Mouse (Mus musculus) limb, embryonic 13.5 days (tissue): ENCODE data around the gene Sec16a. TPM values are rescaled to one million over a fixed set of nuclear protein-coding genes. Genes with fewer than 3 reads are reported as not detected.
A peak's percentile ranks its signal among the peaks of the same experiment; 100 is the strongest.

ENCODE experiments used
- ATAC-seq: fragments of 200-750 bp; cut with Nextera tagmentation; 2 replicates; pipeline ENCODE4 v1.8.0; 2017; ENCODE audit warnings: low read depth, moderate number of reproducible peaks, moderate TSS enrichment; ENCODE audit not compliant: low FRiP score
- H3K27ac ChIP-seq: fragments of 300-500 bp; sonication (generic); 2 replicates; pipeline ENCODE4 v1.5.1; 2015; ENCODE audit warnings: inconsistent platforms, mild to moderate bottlenecking, moderate library complexity
- H3K27me3 ChIP-seq: fragments of 300-500 bp; sonication (generic); 2 replicates; pipeline ENCODE4 v1.6.1; 2015; ENCODE audit warnings: mild to moderate bottlenecking, inconsistent platforms
- H3K36me3 ChIP-seq: fragments of 300-500 bp; sonication (generic); 2 replicates; pipeline ENCODE4 v1.6.1; 2015; ENCODE audit warnings: inconsistent platforms, mild to moderate bottlenecking, moderate library complexity
- H3K4me1 ChIP-seq: fragments of 300-500 bp; sonication (generic); 2 replicates; pipeline ENCODE4 v1.6.1; 2015; ENCODE audit warnings: inconsistent platforms
- H3K4me2 ChIP-seq: fragments of 300-500 bp; sonication (generic); replicated peaks from 2 replicates; pipeline ENCODE4 v1.6.1; 2015; ENCODE audit warnings: inconsistent platforms, mild to moderate bottlenecking, moderate library complexity
- H3K4me3 ChIP-seq: fragments of 300-500 bp; sonication (generic); 2 replicates; pipeline ENCODE4 v1.5.1; 2015; ENCODE audit warnings: moderate library complexity, mild to moderate bottlenecking, inconsistent platforms
- H3K9ac ChIP-seq: fragments of 300-500 bp; sonication (generic); 2 replicates; pipeline ENCODE4 v1.6.1; 2015; ENCODE audit warnings: mild to moderate bottlenecking, inconsistent platforms
- H3K9me3 ChIP-seq: fragments of 300-500 bp; sonication (generic); 2 replicates; pipeline ENCODE4 v1.6.1; 2016; ENCODE audit warnings: inconsistent platforms
- WGBS: fragments of 180-500 bp; shearing (Covaris S2); methylation state at CpG from one replicate; pipeline ENCODE4 v1.1.7; 2015; 5-methylcytosine and 5-hydroxymethylcytosine counted together
- polyA plus RNA-seq: library from polyadenylated mRNA; unstranded; fragments of >200 nt; fragmentation: Nextera tagmentation; extraction: Ambion mirVana; gene quantifications from 2 replicates; pipeline ENCODE4 v1.2.1, GENCODE M21; 2015

Sec16a gene
- polyA plus RNA-seq, 1 experiment from 2014 or later: 28.1 TPM

GRCm38 (mm10) chr2:26484169-26484568 is 39.2 kb upstream of the Sec16a start:
- Histone ChIP-seq H3K27me3 (no peaks in the 10 kb centered on the region), H3K4me1 (peaks cover 63% of the 10 kb centered on the region), H3K9ac (no peak overlapping the region), H3K27ac (no peak overlapping the region), H3K36me3 (peaks cover 50% of the 10 kb centered on the region), H3K9me3 (no peaks in the 10 kb centered on the region), H3K4me3 (no peak overlapping the region), H3K4me2 (no peak overlapping the region)
- no peak for ATAC-seq
- WGBS: 89% methylated on average over 10 of the region's 10 CpGs

GRCm38 (mm10) chr2:26483230-26483869 is 38.3 kb upstream of the Sec16a start:
- WGBS: 61% methylated on average over 13 of the region's 13 CpGs
- Histone ChIP-seq H3K27ac (no peak overlapping the region), H3K9me3 (no peaks in the 10 kb centered on the region), H3K36me3 (peaks cover 59% of the 10 kb centered on the region), H3K9ac (no peak overlapping the region), H3K27me3 (no peaks in the 10 kb centered on the region), H3K4me1 (peaks cover 55% of the 10 kb centered on the region), H3K4me3 (no peak overlapping the region), H3K4me2 (no peak overlapping the region)
- ATAC-seq: no peak

GRCm38 (mm10) chr2:26482824-26483223 is 37.8 kb upstream of the Sec16a start:
- WGBS: 92% methylated on average over 3 of the region's 3 CpGs
- Histone ChIP-seq H3K4me2 (no peak overlapping the region), H3K36me3 (peaks cover 64% of the 10 kb centered on the region), H3K4me1 (peaks cover 50% of the 10 kb centered on the region), H3K9ac (no peak overlapping the region), H3K4me3 (no peak overlapping the region), H3K27ac (no peak overlapping the region), H3K27me3 (no peaks in the 10 kb centered on the region), H3K9me3 (no peaks in the 10 kb centered on the region)
- no peak for ATAC-seq

- Histone ChIP-seq H3K36me3 (peaks cover 73% of the 10 kb centered on the region), H3K4me1 (peaks cover 40% of the 10 kb centered on the region), H3K4me2 (no peak overlapping the region), H3K9me3 (no peaks in the 10 kb centered on the region), H3K27me3 (no peaks in the 10 kb centered on the region), H3K9ac (no peak overlapping the region), H3K4me3 (no peak overlapping the region), H3K27ac (no peak overlapping the region)
- no peak for ATAC-seq
- WGBS: 61% methylated on average over 10 of the region's 10 CpGs
These were observed 36.9 kb upstream of the Sec16a start for GRCm38 (mm10) chr2:26481724-26482495.

- Histone ChIP-seq H3K4me1 (peaks cover 30% of the 10 kb centered on the region), H3K4me3 (no peak overlapping the region), H3K9ac (no peak overlapping the region), H3K27me3 (no peaks in the 10 kb centered on the region), H3K4me2 (no peak overlapping the region), H3K36me3 (peaks cover 83% of the 10 kb centered on the region), H3K9me3 (no peaks in the 10 kb centered on the region), H3K27ac (no peak overlapping the region)
- 91% methylated on average over 12 of the region's 12 CpGs for WGBS
- no peak for ATAC-seq
These were observed 35.9 kb upstream of the Sec16a start for GRCm38 (mm10) chr2:26480911-26481310.

- 82% methylated on average over 2 of the region's 2 CpGs for WGBS
- no peak for ATAC-seq
These were observed 33.7 kb upstream of the Sec16a start for GRCm38 (mm10) chr2:26478685-26479205.

GRCm38 (mm10) chr2:26477911-26478310 is 32.9 kb upstream of the Sec16a start:
- WGBS: 94% methylated on average over 7 of the region's 7 CpGs

More at GRCm38 (mm10) chr2:26478685-26479205, 33.7 kb upstream of the Sec16a start:
- Histone ChIP-seq H3K9me3 (no peaks in the 10 kb centered on the region), H3K9ac (no peak overlapping the region), H3K27ac (no peak overlapping the region), H3K27me3 (no peaks in the 10 kb centered on the region), H3K36me3 (peaks cover 95% of the 10 kb centered on the region), H3K4me3 (no peak overlapping the region), H3K4me2 (no peak overlapping the region), H3K4me1 (peaks cover 27% of the 10 kb centered on the region)

GRCm38 (mm10) chr2:26475505-26476430 is 30.8 kb upstream of the Sec16a start:
- 83% methylated on average over 13 of the region's 13 CpGs for WGBS

More at GRCm38 (mm10) chr2:26477911-26478310, 32.9 kb upstream of the Sec16a start:
- Histone ChIP-seq H3K27ac (no peak overlapping the region), H3K9me3 (no peaks in the 10 kb centered on the region), H3K4me3 (no peak overlapping the region), H3K9ac (no peak overlapping the region), H3K4me1 (peaks cover 20% of the 10 kb centered on the region), H3K27me3 (no peaks in the 10 kb centered on the region), H3K36me3 (peaks cover 95% of the 10 kb centered on the region), H3K4me2 (no peak overlapping the region)
- no peak for ATAC-seq

GRCm38 (mm10) chr2:26474789-26475504 is 29.9 kb upstream of the Sec16a start:
- WGBS: 56% methylated on average over 9 of the region's 9 CpGs
- Histone ChIP-seq H3K4me3 (no peak overlapping the region), H3K27me3 (no peaks in the 10 kb centered on the region), H3K9me3 (no peaks in the 10 kb centered on the region), H3K4me1 (peaks cover 9% of the 10 kb centered on the region; the same call in 1 of the 2 replicates), H3K36me3 (peaks cover 99% of the 10 kb centered on the region), H3K9ac (no peak overlapping the region), H3K4me2 (no peak overlapping the region), H3K27ac (peak overlapping the region; percentile 52; the same call in 1 of the 2 replicates)
- no peak for ATAC-seq

More at GRCm38 (mm10) chr2:26475505-26476430, 30.8 kb upstream of the Sec16a start:
- ATAC-seq: no peak
- H3K4me2 ChIP-seq: no peak overlapping the region
- H3K4me1 ChIP-seq: peaks cover 9% of the 10 kb centered on the region; the same call in 1 of the 2 replicates
- H3K9me3 ChIP-seq: no peaks in the 10 kb centered on the region
- no peak overlapping the region for H3K9ac ChIP-seq
- peak overlapping the region; percentile 52 for H3K27ac ChIP-seq
- H3K36me3 ChIP-seq: peaks cover 99% of the 10 kb centered on the region
- no peak overlapping the region for H3K4me3 ChIP-seq
- no peaks in the 10 kb centered on the region for H3K27me3 ChIP-seq

GRCm38 (mm10) chr2:26472312-26473090 is 27.5 kb upstream of the Sec16a start:
- Histone ChIP-seq H3K27ac (no peak overlapping the region), H3K4me1 (peaks cover 9% of the 10 kb centered on the region; the same call in 1 of the 2 replicates), H3K9me3 (no peaks in the 10 kb centered on the region), H3K36me3 (peaks cover 99% of the 10 kb centered on the region), H3K9ac (no peak overlapping the region; the same call in 1 of the 2 replicates), H3K4me3 (no peak overlapping the region), H3K27me3 (no peaks in the 10 kb centered on the region), H3K4me2 (no peak overlapping the region)
- no peak for ATAC-seq
- WGBS: 87% methylated on average over 11 of the region's 11 CpGs
